Comparison of ENCODE assay signal across 28 mouse cellular contexts in genomic region chr3:20007759-20008158, GRCm38 (mm10). TPM values are rescaled to one million over a fixed set of nuclear protein-coding genes. Genes with fewer than 3 reads are reported as not detected.
"Had no signal": no experiment of that assay in that cellular context is flagged by ENCODE, and none has a peak within 500 bp of the region (broad histone marks: within the 10 kb centered on the region; RNA-seq: fewer than 3 reads in every experiment).

No protein-coding gene starts in this region.

- H3K27me3 ChIP-seq: embryonic facial prominence, embryonic 12.5 days; embryonic facial prominence, embryonic 13.5 days; embryonic facial prominence, embryonic 15.5 days; forebrain, embryonic 12.5 days; forebrain, embryonic 13.5 days; forebrain, embryonic 15.5 days had no signal

- H3K4me3 ChIP-seq: embryonic facial prominence, embryonic 12.5 days; embryonic facial prominence, embryonic 13.5 days; embryonic facial prominence, embryonic 15.5 days; erythroblast, embryonic 14.5 days; forebrain, embryonic 10.5 days; forebrain, embryonic 12.5 days; forebrain, embryonic 13.5 days; forebrain, embryonic 15.5 days; gastrocnemius, adult 2 months had no signal

- H3K9me3 ChIP-seq: embryonic facial prominence, embryonic 12.5 days; embryonic facial prominence, embryonic 13.5 days; embryonic facial prominence, embryonic 15.5 days; forebrain, embryonic 10.5 days; forebrain, embryonic 12.5 days; forebrain, embryonic 13.5 days; forebrain, embryonic 15.5 days had no signal

- H3K4me2 ChIP-seq: embryonic facial prominence, embryonic 12.5 days; embryonic facial prominence, embryonic 13.5 days; embryonic facial prominence, embryonic 15.5 days; forebrain, embryonic 12.5 days; forebrain, embryonic 13.5 days; forebrain, embryonic 15.5 days had no signal

- H3K4me1 ChIP-seq: embryonic facial prominence, embryonic 15.5 days; forebrain, embryonic 12.5 days; forebrain, embryonic 13.5 days; forebrain, embryonic 15.5 days had no signal

- DNase-seq: cerebellum, adult 18-20 months; cerebellum, adult 2 months; cerebellum, adult 8-10 months; cerebellum, adult 9-10 months; cerebellum, adult 9-11 months; cerebellum, postnatal 10 days; cerebellum, postnatal 14 days; cerebellum, postnatal 25 days; cerebellum, postnatal 36 days; embryo, embryonic 11 days; forebrain, postnatal 0 days; gastrocnemius, adult 2 months; gastrocnemius, postnatal 10 days; gastrocnemius, postnatal 14 days; gastrocnemius, postnatal 25 days; gastrocnemius, postnatal 36 days; heart, adult 11 months; heart, adult 18-20 months had no signal

- ATAC-seq: forebrain, embryonic 13.5 days; forebrain, embryonic 14.5 days; forebrain, embryonic 15.5 days; forebrain, embryonic 16.5 days; forebrain, postnatal 0 days had no signal

- H3K9ac ChIP-seq: embryonic facial prominence, embryonic 12.5 days; embryonic facial prominence, embryonic 13.5 days; embryonic facial prominence, embryonic 15.5 days; forebrain, embryonic 12.5 days; forebrain, embryonic 13.5 days; forebrain, embryonic 15.5 days; forebrain, postnatal 0 days had no signal

- H3K27ac ChIP-seq: embryonic facial prominence, embryonic 12.5 days; embryonic facial prominence, embryonic 13.5 days; embryonic facial prominence, embryonic 15.5 days; forebrain, embryonic 10.5 days; forebrain, embryonic 12.5 days; forebrain, embryonic 13.5 days; forebrain, embryonic 15.5 days; gastrocnemius, adult 2 months had no signal

RNA-seq across cellular contexts. Expression of gene Cp, which starts 50.9 kb away (rescaled TPM):
- polyA plus RNA-seq: erythroblast, embryonic 14.5 days had no signal
